Mouse (Mus musculus) heart, postnatal 0 days (tissue): ENCODE measurements around the gene Lsm11.

Source experiments
- CTCF ChIP-seq: IDR thresholded peaks from 2 replicates; pipeline ENCODE4 v1.5.1; 2016; ENCODE audit warnings: antibody characterized with exemption, control low read depth, low read depth
- EP300 ChIP-seq: IDR thresholded peaks from 2 replicates; pipeline ENCODE4 v1.6.1; 2016; ENCODE audit warnings: antibody characterized with exemption, low read depth

DNA sequence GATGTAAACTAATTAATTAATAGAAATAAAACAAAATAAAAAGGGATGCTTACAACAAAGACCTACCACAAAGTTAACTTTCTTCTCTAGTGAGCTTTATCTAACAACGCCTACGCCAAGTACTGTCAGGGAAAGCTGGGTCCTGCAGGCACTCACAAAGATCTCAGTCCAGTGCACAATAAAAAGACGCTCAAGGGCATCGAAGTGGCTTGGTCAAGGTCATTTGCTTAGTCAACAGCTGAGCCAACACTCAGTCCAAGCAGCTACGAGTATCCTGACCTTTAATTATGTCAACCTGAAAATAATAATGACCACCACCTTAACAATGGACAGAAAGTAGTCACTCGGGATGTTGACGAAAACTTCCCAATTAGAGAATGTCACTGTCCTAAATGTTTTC lies 2.5 kb downstream of the Lsm11 start:
- TF ChIP-seq EP300 (no peak), CTCF (no peak)
